Mouse (Mus musculus): Measurements from ENCODE around the gene Col4a2. TPM values are rescaled to one million over a fixed set of nuclear protein-coding genes. Genes with fewer than 3 reads are reported as not detected.
"Not testable (repeated sequence)": the region's sequence is repeated elsewhere in the genome, so short reads cannot be mapped to it uniquely, and the experiment has no call there.

The Col4a2 gene
- polyA plus RNA-seq, 1 experiment: 29.8 TPM

- no peak for DNase-seq (ENCODE audit: low read depth, low spot score)
- 12% methylated on average over 3 of the region's 3 CpGs for WGBS
Measured at GRCm38 (mm10) chr8:11469095-11469494, 156.5 kb downstream of the Col4a2 start.

GRCm38 (mm10) chr8:11470694-11471093, 158.1 kb downstream of the Col4a2 start:
- DNase-seq (ENCODE audit: low read depth, low spot score): no peak
- 61% methylated on average over 7 of the region's 7 CpGs for WGBS

- WGBS: 19% methylated on average over 8 of the region's 8 CpGs
- no peak for DNase-seq (ENCODE audit: low read depth, low spot score)
Measured at GRCm38 (mm10) chr8:11471309-11471708, 158.7 kb downstream of the Col4a2 start.

DNA sequence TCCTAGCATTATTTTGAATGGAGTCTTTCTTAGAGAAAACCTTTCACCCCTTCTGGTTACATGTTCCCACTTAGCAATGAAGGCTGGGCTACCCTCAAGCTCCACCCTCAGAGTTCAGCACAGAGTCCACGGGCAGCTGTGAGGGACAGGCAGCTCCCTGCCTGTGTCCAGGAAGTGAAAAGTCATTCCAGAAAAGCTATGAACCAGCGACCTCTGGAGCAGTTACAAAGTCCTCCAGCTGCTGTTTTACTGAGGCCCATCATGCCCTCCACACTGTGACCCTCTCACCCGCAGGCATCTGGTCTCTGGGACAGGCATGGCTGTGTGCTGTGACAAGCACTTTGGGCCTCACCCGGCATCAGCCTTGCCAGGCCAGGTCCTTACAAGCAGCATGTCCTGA, 160.5 kb downstream of the Col4a2 start:
- DNase-seq (ENCODE audit: low read depth, low spot score): no peak
- 14% methylated on average over 4 of the region's 4 CpGs for WGBS

DNA sequence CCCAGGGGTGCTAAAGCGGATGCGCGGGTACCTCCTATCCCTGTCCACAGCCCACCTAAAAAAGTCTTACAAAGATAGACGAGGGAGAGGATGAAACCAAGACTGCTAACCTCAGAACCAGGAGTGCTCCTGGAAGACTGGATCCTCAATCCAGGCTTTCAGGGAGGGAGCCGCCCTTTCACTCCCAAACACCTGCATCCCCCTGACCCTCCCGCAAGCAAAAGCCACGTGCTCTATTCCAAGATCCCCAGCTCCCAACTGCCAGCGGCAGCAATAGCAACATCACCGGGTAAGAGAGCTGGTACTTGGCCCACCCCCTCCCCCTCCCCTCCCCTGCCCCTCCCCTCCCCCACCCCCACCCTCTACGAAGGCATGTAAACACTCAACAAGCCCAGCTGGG, 162.8 kb downstream of the Col4a2 start:
- 53% methylated on average over 10 of the region's 10 CpGs for WGBS
- no peak for DNase-seq (ENCODE audit: low read depth, low spot score)

GRCm38 (mm10) chr8:11475876-11476275, 163.3 kb downstream of the Col4a2 start:
- WGBS: 42% methylated on average over 2 of the region's 2 CpGs
- no peak for DNase-seq (ENCODE audit: low read depth, low spot score)

DNA sequence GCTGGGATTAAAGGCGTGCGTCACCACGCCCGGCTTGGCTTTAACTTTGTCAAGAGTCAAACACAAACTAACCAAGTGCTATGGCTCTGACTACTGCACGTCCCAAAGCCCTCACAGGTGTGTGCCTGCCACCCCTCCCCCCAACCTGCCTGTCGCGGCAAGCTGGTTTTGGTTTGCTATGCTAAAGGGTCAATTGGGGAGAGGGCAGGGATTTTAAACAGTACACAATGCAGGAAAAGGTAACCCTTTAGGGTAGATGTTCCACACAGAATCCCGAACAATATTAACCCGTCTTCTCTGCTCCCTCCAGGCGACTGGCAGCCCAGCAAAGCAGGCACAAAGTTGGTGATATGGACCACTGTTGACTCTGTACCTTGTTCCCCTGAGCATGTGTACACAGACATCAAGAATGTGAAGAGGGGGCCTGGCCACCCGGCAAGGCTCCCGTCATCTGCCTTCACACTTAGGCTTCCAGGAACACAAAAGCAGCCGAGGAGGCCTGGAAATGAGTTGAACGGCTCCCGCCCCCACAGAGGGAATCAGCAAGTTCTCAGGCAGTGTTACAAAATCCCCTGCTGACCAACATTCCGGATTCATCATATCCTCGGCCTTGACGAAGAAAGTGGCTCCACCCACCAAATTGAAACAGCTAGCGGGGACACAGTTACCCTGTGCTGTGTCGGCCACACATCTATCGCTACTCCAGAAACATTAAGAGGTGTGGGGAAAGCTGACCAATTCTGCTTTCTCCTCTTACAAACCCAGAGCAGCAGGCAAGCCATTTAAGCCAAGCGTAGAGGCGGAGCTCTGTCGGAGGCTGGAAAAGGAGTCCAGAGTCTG, 164.0 kb downstream of the Col4a2 start:
- DNase-seq (ENCODE audit: low read depth, low spot score): no peak
- 12% methylated on average over 24 of the region's 24 CpGs for WGBS

- WGBS: 6% methylated on average over 9 of the region's 9 CpGs
- no peak for DNase-seq (ENCODE audit: low read depth, low spot score)
Measured at GRCm38 (mm10) chr8:11477178-11477553, 164.6 kb downstream of the Col4a2 start.

DNA sequence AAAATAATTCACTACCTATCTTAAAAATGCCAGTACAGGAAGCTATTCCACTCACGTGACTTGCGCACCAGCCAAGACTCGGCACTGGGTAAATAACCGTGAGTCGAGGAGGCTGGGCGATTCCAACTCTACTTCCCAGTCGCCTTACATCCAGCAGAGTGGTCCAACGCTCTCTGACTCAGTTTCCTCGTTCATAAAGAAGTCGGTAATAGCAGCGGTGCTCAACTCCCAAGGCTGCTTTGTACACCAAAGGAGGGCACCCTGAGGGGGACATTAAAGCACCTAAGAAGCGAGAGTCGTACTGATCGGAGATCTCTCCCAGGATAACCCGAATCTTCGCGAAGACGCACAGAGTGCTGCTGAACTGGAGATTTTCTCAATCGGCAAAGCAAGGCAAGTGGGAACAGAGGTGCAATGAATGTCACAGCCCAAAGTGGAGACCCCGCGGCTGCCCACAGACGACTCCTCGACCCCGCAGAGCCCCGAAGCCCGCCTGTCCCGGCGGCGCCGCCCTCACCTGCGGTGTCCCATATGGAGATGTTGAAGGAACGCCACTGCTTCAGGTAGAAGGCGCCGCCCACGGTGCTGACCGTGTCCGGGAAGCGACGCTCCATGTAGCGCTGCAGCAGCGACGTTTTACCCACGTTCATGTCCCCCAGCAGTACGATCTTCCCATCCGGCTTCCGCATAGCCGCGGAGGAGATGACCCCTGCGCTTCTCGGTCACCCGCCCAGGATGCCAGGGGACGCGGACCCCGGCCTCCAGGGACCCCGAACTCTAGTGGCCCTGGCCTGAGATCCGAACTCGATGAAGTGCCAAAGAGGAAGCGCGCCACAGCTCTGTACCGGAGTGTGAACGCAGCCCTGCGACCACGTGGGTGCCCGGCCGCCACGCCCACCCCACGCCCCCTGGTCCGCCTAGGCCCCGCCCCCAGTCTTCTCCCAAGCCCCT, 165.5 kb downstream of the Col4a2 start, which contains the start of gene Rab20:
Gene Rab20, minus strand, starts transcription at position 900 of the 951 bp plus-strand sequence.
- no peak for DNase-seq (ENCODE audit: low read depth, low spot score)
- WGBS: under 1% methylated on average over 68 of the region's 69 CpGs

DNA sequence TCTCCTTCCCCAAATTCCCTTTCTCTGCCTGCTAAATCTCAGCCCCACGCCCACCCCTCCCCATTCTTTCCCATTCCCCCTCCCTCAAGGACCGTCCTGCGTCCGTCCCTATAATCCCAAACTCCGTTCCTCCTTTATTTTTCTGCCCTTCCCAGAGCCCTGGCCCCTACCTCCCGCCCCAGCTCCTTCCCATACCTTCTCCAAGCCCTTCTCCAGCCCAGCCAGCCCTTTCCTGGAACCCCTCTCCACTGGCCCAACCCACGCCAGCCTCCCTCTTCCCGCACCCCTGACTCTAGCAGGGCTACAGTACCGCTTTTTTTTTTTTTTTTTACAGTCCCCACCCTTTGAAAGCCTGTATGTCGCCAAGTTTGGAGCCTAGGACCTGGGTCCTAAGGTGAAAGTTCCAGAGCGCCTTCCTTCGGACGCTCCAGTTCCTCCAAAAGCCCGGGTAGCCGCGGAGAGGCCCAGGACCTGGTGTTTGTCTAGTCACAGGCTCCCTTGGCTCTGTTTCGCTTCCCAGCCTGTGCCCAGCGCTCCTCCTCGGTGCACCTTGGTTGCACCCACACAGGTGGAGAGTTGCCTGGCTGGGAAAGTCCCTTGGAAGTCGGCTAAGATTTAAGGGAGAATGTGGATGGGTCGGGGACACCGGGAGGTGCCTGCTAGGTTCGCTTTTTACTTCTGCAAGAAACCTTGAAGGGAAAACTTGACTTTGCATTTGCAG, 166.4 kb downstream of the Col4a2 start:
- 9% methylated on average over 23 of the region's 23 CpGs for WGBS

GRCm38 (mm10) chr8:11479591-11479990, 167.0 kb downstream of the Col4a2 start:
- DNase-seq (ENCODE audit: low read depth, low spot score): no peak
- WGBS: 53% methylated on average over 14 of the region's 14 CpGs

More for the DNA sequence above, 166.4 kb downstream of the Col4a2 start:
- DNase-seq (ENCODE audit: low read depth, low spot score): no peak

DNA sequence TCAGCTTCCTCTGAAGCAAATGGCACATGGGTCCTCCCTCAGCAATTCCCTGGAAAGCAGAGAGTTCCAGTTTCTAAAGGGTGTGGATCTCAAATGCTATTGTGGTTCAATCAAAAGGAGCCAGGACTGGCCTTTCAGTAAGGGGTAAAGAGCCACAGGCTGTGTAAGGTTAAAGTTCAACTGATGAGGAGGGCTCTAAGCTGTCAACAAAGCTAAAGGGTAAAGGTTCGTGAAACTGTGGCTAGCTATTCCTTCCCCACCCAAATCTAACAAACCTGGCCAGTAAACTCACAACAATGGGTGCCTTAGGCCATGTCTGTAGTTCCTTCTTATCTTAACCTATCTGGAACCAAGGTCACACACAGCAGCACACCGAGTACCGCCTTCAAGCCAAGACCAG, 169.3 kb downstream of the Col4a2 start:
- DNase-seq (ENCODE audit: low read depth, low spot score): no peak
- WGBS: 27% methylated on average over 3 of the region's 3 CpGs

- WGBS: 34% methylated on average over 3 of the region's 3 CpGs
- DNase-seq (ENCODE audit: low read depth, low spot score): no peak
Measured at GRCm38 (mm10) chr8:11482537-11482936, 169.9 kb downstream of the Col4a2 start.

DNA sequence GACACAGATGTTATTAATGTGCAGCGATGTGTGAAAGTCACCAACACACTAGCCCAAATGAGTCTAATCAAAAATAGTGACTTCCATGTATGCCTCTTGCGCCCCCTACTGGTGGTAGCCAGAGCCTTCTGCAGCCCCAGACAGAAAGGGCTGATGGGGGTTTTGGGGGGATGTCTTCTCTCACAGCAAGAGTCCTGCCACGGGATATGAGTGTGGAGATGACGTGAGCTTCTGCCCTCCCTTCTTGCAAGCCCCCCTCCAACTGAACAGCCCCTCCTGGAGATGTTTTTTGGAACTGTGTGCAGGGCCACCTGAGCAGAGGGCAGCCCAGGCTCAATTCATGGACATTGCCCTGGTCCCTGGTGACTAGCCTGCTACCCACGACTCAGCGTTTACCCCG, 173.5 kb downstream of the Col4a2 start:
- WGBS: 11% methylated on average over 7 of the region's 7 CpGs
- DNase-seq (ENCODE audit: low read depth, low spot score): no peak

- WGBS: 32% methylated on average over 4 of the region's 4 CpGs
- DNase-seq (ENCODE audit: low read depth, low spot score): no peak
Measured at GRCm38 (mm10) chr8:11487229-11487628, 174.6 kb downstream of the Col4a2 start.

DNA sequence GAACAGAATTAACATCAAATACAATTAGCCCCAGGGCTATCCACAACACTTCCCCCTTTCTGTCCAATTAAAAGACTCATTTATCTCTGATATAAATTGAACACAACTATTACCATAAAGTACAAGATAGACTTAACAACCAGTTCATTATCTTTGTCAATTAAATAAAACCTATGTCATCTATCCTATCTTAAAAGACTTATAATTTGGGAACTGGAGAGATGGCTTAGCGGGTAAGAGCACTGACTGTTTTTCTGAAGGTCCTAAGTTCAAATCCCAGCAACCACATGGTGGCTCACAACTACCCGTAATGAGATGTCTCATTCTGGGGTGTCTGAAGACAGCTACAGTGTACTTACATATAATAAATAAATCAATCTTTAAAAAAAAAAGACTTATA, 179.7 kb downstream of the Col4a2 start:
- WGBS: 84% methylated on average over 2 of the region's 2 CpGs
- DNase-seq (ENCODE audit: low read depth, low spot score): not testable (repeated sequence)

DNA sequence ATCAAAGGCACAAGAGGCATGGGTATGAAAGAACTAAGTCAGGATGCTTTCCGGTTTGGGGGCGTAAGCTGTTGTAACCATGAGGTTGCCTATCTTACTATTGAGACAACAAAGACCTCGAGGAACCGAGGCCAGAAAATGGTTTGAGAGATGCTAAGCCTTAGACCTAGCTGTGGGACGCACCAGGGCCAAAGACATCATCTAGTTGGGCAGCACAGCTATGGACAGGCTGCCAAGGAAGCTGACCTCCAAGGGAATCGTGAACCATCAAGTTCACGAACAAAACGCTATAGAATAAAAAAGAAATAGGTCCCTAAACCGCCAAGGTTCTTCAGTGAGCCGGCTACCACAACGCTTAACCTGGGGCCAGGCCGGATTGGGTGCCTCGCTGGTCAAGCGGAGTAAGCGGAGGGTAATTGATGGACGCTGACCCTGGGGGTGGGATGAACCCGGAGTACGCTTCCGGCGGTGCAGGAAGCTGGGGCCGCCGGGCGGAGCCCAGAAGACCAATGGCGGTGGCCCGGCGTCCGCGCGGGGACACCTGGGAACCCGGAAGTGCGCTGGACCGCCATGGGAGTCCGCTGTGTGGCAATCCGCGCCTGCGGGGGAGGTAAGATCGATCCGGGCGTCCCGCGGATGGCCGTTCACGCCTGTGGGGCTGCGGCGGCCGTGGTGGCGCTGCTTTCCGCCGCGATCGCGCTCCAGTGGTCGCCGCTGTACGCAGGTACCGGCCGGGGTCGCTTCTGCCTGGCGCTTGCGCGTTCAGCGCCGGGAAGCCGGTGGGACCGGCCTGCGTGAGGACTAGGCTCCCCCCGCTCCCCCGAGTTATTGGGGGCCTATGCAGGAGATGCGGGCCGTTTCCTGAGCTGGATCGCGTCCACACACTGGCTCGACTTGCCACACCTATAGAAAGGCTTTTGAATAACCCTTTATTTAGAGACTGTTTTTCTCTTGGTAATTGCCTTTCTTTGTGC, 184.7 kb downstream of the Col4a2 start, which contains the start of gene Naxd:
Gene Naxd, plus strand, starts transcription at position 490 of the 974 bp plus-strand sequence.
- WGBS: 4% methylated on average over 73 of the region's 73 CpGs
- DNase-seq (ENCODE audit: low read depth, low spot score): no peak

GRCm38 (mm10) chr8:11498281-11498680, 185.7 kb downstream of the Col4a2 start:
- no peak for DNase-seq (ENCODE audit: low read depth, low spot score)

More at GRCm38 (mm10) chr8:11498281-11498680, 185.7 kb downstream of the Col4a2 start:
- 44% methylated on average over 12 of the region's 12 CpGs for WGBS

All from large intestine, adult 2 months (tissue).